Mouse (Mus musculus) intestine, embryonic 16.5 days (tissue): ENCODE results near the gene Klhl28. TPM values are rescaled to one million over a fixed set of nuclear protein-coding genes. Genes with fewer than 3 reads are reported as not detected.

Experiments
- ATAC-seq: fragments of 200-750 bp; cut with Nextera tagmentation; 2 replicates; pipeline ENCODE4 v1.8.0; 2017; ENCODE audit warnings: moderate TSS enrichment, moderate library complexity
- H3K27ac ChIP-seq: fragments of 300-500 bp; sonication (generic); 2 replicates; pipeline ENCODE4 v1.5.1; 2014; ENCODE audit warnings: mild to moderate bottlenecking, low read length
- H3K27me3 ChIP-seq: fragments of 300-500 bp; sonication (generic); replicated peaks from 2 replicates; pipeline ENCODE4 v1.6.1; 2014; ENCODE audit warnings: low read length, control low read depth, mixed read lengths; ENCODE audit not compliant: control insufficient read depth, insufficient read depth
- H3K36me3 ChIP-seq: fragments of 300-500 bp; sonication (generic); 2 replicates; pipeline ENCODE4 v1.6.1; 2014; ENCODE audit warnings: low read length, control low read depth; ENCODE audit not compliant: control insufficient read depth, insufficient read depth
- H3K4me1 ChIP-seq: fragments of 300-500 bp; sonication (generic); 2 replicates; pipeline ENCODE4 v1.6.1; 2014; ENCODE audit warnings: low read length, control low read depth, mixed read lengths; ENCODE audit not compliant: control insufficient read depth, insufficient read depth
- H3K4me2 ChIP-seq: fragments of 300-500 bp; sonication (generic); 2 replicates; pipeline ENCODE4 v1.6.1; 2014; ENCODE audit warnings: low read depth, low read length, control low read depth
- H3K4me3 ChIP-seq: fragments of 300-500 bp; sonication (generic); 2 replicates; pipeline ENCODE4 v1.5.1; 2014; ENCODE audit warnings: mild to moderate bottlenecking, low read length
- H3K9ac ChIP-seq: fragments of 300-500 bp; sonication (generic); 2 replicates; pipeline ENCODE4 v1.6.1; 2014; ENCODE audit warnings: low read depth, low read length
- H3K9me3 ChIP-seq: fragments of 300-500 bp; sonication (generic); 2 replicates; pipeline ENCODE4 v1.6.1; 2016; ENCODE audit warnings: low read length, control low read depth; ENCODE audit not compliant: control insufficient read depth
- WGBS: fragments of 180-500 bp; shearing (Covaris S2); extraction: QIAGEN DNeasy Blood & Tissue Kit; methylation state at CpG from one replicate; pipeline ENCODE4 v1.1.7; 2014; 5-methylcytosine and 5-hydroxymethylcytosine counted together
- polyA plus RNA-seq: library from polyadenylated mRNA; unstranded; fragments of >200 nt; fragmentation: Nextera tagmentation; extraction: Ambion mirVana; gene quantifications from 2 replicates; pipeline ENCODE4 v1.2.1, GENCODE M21; 2015

The Klhl28 gene
- polyA plus RNA-seq = 9.5 and 10.9 TPM in 2 replicates

GRCm38 (mm10) chr12:64965124-64966026, at the start of gene Klhl28, which contains the start of gene Togaram1:
Klhl28 (minus strand) TSS chr12:64965534.
Togaram1 (plus strand) TSS chr12:64965804.
- H3K4me2 ChIP-seq = peak within 1 kb of the TSS; percentile 90
- peak within 1 kb of the TSS; percentile 92 for H3K9ac ChIP-seq
- H3K27ac ChIP-seq = peak within 1 kb of the TSS; percentile 89
- H3K4me1 ChIP-seq = peaks cover 7% of the 10 kb centered on the region; the same call in 1 of the 2 replicates
- H3K27me3 ChIP-seq = no peaks in the 10 kb centered on the region
- H3K9me3 ChIP-seq = no peaks in the 10 kb centered on the region
- H3K4me3 ChIP-seq = peak within 1 kb of the TSS; percentile 96
- under 1% methylated on average over 45 of the region's 45 CpGs for WGBS
- ATAC-seq = peak; percentile 99
- no peaks in the 10 kb centered on the region for H3K36me3 ChIP-seq

DNA sequence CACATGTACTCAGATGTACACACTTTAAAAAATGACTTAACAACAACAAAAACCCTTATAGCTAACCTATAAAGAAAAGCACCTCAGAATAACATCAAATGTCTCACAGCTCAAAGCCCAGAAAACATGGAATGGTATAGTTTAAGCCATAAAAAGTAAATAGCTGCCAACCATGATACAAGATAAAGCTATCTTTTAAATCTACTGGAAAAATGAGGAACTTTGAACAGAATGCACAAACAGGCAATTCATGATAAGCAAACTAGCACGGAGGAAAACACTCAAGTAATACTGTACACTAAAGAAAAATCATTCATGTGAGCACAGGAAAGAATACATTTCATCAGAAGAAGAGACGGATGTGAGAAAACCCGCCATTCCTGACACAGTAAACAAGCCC, 42.4 kb upstream of the Klhl28 start:
- Histone ChIP-seq H3K9me3 (no peaks in the 10 kb centered on the region), H3K27ac (no peak overlapping the region), H3K36me3 (no peaks in the 10 kb centered on the region), H3K4me2 (no peak overlapping the region), H3K4me3 (no peak overlapping the region), H3K9ac (no peak overlapping the region), H3K27me3 (no peaks in the 10 kb centered on the region), H3K4me1 (no peaks in the 10 kb centered on the region)
- ATAC-seq = no peak
- 89% methylated on average over 3 of the region's 3 CpGs for WGBS

GRCm38 (mm10) chr12:64977518-64977917, 12.2 kb upstream of the Klhl28 start:
- no peak overlapping the region for H3K27ac ChIP-seq
- no peak overlapping the region for H3K4me2 ChIP-seq
- peaks cover 8% of the 10 kb centered on the region for H3K36me3 ChIP-seq
- no peak for ATAC-seq
- WGBS = 86% methylated on average over 1 of the region's 1 CpGs
- H3K4me3 ChIP-seq = no peak overlapping the region
- no peak overlapping the region for H3K9ac ChIP-seq
- H3K4me1 ChIP-seq = no peaks in the 10 kb centered on the region; the same call in 1 of the 2 replicates
- H3K27me3 ChIP-seq = no peaks in the 10 kb centered on the region
- H3K9me3 ChIP-seq = no peaks in the 10 kb centered on the region

DNA sequence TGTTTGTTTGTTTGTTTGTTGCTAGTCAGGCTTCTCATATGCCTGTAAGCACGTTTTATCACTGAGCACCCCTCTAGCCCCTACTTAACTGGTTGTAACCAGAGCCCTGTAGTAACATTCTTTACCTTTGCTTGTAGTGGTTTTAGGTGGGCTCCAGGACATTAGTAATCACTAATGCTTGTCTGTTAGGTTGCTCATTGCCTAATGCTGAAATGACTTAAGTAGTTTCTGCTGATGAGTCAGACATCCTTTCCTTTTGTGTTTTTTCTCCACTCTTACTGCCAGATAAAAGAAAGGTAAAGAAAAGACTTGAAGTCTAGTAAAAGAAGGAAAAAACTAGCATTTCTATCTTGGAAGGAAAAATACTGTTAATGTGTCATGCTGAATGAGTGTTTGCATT, 10.9 kb upstream of the Klhl28 start:
- no peak for ATAC-seq
- no peak overlapping the region for H3K4me3 ChIP-seq
- 50% methylated on average over 1 of the region's 1 CpGs for WGBS

GRCm38 (mm10) chr12:64975558-64975957, 10.2 kb upstream of the Klhl28 start:
- H3K4me2 ChIP-seq = no peak overlapping the region
- no peak for ATAC-seq
- WGBS = 49% methylated on average over 6 of the region's 6 CpGs

More for the DNA sequence above, 10.9 kb upstream of the Klhl28 start:
- H3K9ac ChIP-seq = no peak overlapping the region
- no peak overlapping the region for H3K27ac ChIP-seq
- H3K27me3 ChIP-seq = no peaks in the 10 kb centered on the region
- peaks cover 3% of the 10 kb centered on the region for H3K4me1 ChIP-seq
- peaks cover 8% of the 10 kb centered on the region for H3K36me3 ChIP-seq
- no peaks in the 10 kb centered on the region for H3K9me3 ChIP-seq
- no peak overlapping the region for H3K4me2 ChIP-seq

DNA sequence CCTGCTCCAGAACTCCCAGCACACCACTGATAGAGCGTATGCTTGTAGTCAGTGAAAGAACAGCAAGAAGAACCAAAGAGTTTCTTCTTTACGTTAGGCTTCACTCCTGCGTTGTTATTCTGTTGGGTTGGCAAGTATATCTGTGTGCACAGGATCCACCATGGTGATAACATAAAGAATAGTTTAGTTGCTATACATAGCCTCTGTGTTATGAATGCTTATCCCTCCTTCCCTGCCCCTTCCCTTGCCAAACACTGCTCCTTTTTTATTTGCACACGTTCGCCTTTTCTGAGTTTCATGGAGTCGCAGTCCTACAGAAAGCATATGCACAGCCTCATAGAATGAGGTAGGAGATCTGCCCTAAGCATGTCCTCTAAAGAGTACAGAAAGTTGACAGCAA, 6.7 kb upstream of the Klhl28 start:
- peaks cover 14% of the 10 kb centered on the region for H3K4me1 ChIP-seq
- H3K4me2 ChIP-seq = no peak overlapping the region
- no peaks in the 10 kb centered on the region for H3K9me3 ChIP-seq
- no peak overlapping the region for H3K4me3 ChIP-seq
- no peaks in the 10 kb centered on the region for H3K36me3 ChIP-seq
- ATAC-seq = no peak
- H3K27me3 ChIP-seq = no peaks in the 10 kb centered on the region
- 67% methylated on average over 6 of the region's 6 CpGs for WGBS
- no peak overlapping the region for H3K9ac ChIP-seq
- H3K27ac ChIP-seq = no peak overlapping the region

More at GRCm38 (mm10) chr12:64975558-64975957, 10.2 kb upstream of the Klhl28 start:
- peaks cover 8% of the 10 kb centered on the region for H3K4me1 ChIP-seq
- H3K4me3 ChIP-seq = no peak overlapping the region
- no peaks in the 10 kb centered on the region for H3K9me3 ChIP-seq
- H3K36me3 ChIP-seq = peaks cover 8% of the 10 kb centered on the region
- no peaks in the 10 kb centered on the region for H3K27me3 ChIP-seq
- no peak overlapping the region for H3K9ac ChIP-seq
- H3K27ac ChIP-seq = no peak overlapping the region

GRCm38 (mm10) chr12:64971399-64971798, 6.1 kb upstream of the Klhl28 start:
- Histone ChIP-seq H3K9ac (no peak overlapping the region), H3K27ac (no peak overlapping the region), H3K36me3 (no peaks in the 10 kb centered on the region), H3K27me3 (no peaks in the 10 kb centered on the region), H3K4me2 (no peak overlapping the region), H3K9me3 (no peaks in the 10 kb centered on the region), H3K4me3 (no peak overlapping the region), H3K4me1 (peaks cover 14% of the 10 kb centered on the region)
- no peak for ATAC-seq

DNA sequence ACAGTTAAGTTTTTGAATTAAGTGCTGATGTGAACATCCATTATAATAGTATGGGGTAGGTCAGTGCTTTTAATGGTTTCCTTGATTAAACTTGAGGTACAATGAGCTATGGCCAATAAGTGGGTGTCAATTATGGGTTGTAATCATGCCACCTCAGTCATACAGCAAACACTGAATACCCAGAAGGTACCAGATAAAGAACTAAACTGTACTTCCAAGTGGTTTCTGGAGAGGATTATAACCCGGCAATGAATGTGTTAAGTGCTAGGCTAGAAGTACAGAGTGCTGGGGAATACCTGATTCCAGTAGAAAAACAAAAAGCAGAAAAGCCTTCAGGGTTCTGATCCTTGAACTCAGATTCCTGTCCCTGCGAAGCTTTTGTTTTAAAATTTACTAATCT, 2.7 kb upstream of the Klhl28 start:
- Histone ChIP-seq H3K27me3 (no peaks in the 10 kb centered on the region), H3K36me3 (no peaks in the 10 kb centered on the region), H3K27ac (no peak overlapping the region), H3K9ac (peak overlapping the region; percentile 92; the same call in 1 of the 2 replicates), H3K4me3 (peak overlapping the region; percentile 96), H3K4me1 (peaks cover 16% of the 10 kb centered on the region), H3K9me3 (no peaks in the 10 kb centered on the region), H3K4me2 (peak overlapping the region; percentile 90)
- no peak for ATAC-seq
- WGBS = 5% methylated on average over 2 of the region's 2 CpGs

DNA sequence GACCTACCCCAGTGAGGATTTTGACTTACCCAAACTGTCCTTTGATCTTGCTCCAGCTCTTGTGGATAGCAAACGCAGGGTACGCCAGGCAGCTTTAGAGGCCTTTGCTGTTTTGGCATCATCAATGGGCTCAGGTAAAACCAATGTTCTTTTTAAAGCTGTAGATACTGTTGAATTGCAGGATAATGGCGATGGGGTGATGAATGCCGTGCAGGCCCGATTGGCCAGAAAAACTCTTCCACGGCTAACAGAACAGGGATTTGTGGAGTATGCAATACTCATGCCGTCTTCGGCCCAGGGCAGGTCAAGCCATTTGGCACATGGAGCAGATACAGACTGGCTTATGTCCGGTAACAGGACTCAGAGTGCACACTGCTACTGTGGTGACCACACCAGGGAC, 2.1 kb upstream of the Klhl28 start:
- no peaks in the 10 kb centered on the region for H3K27me3 ChIP-seq
- ATAC-seq = no peak
- H3K9me3 ChIP-seq = no peaks in the 10 kb centered on the region

More for the DNA sequence above, 2.1 kb upstream of the Klhl28 start:
- Histone ChIP-seq H3K27ac (no peak overlapping the region), H3K4me1 (peaks cover 16% of the 10 kb centered on the region), H3K9ac (peak overlapping the region; percentile 92), H3K4me2 (peak overlapping the region; percentile 90), H3K36me3 (no peaks in the 10 kb centered on the region), H3K4me3 (peak overlapping the region; percentile 96)
- 2% methylated on average over 9 of the region's 9 CpGs for WGBS
